8 mouse cellular contexts compared by ENCODE assay signal in the genomic region with DNA sequence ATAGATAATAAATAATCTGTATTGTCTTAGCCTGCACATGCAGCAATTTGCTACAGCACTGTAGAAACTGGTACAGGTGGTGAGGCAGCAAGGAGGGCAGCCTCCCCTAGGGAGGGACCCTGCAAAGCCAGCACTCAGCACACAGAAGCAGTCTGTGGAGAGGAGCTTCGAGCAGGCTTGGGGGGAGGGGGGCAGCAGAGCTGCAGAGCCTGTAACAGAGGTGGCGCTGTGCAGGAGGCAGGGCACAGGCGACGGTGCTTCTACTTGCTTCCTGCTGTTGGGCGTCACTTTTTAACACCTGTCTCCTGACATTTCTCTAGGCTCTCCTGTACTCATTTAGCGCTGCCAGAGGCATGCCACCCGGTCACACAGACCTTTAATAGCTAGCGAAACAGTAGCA.
DNase-seq lines count a peak whose midpoint lies in the region; ATAC-seq and TF ChIP-seq lines count a peak whose summit lies in the region.

No protein-coding gene starts in this region.

- DNase-seq in adrenal gland, adult 2 months: peak; percentile 5
- no peak for DNase-seq in adrenal gland, adult 8-10 months
- DNase-seq in lung, postnatal 0 days (ENCODE audit: low spot score): peak; percentile 47
- no peak for DNase-seq in lung, postnatal 36 days
- peak; percentile 54 for DNase-seq in intestine, embryonic 14.5 days (ENCODE audit: low spot score)
- DNase-seq in midbrain, embryonic 14.5 days: peak; percentile 81
- DNase-seq in thymus, postnatal 14 days: peak; percentile 62
- no peak for DNase-seq in cerebellum, postnatal 36 days

- no peaks in the 10 kb centered on the region for H3K36me3 ChIP-seq in lung, postnatal 0 days (ENCODE audit: insufficient read depth, low read length)
- H3K36me3 ChIP-seq in intestine, embryonic 14.5 days (ENCODE audit: control insufficient read depth, insufficient read depth, low read length): no peaks in the 10 kb centered on the region
- no peaks in the 10 kb centered on the region for H3K36me3 ChIP-seq in midbrain, embryonic 14.5 days (ENCODE audit: control insufficient read depth, insufficient read depth, low read length)

- H3K4me1 ChIP-seq in lung, postnatal 0 days (ENCODE audit: insufficient read depth, low read depth, low read length): no peaks in the 10 kb centered on the region; the same call in 1 of the 2 replicates
- H3K4me1 ChIP-seq in intestine, embryonic 14.5 days (replicated peaks; ENCODE audit: control insufficient read depth, insufficient read depth, low read length): 0 out of 2 replicates have a peak, but pooled peaks cover 3% of the 10 kb centered on the region
- peaks cover 16% of the 10 kb centered on the region for H3K4me1 ChIP-seq in midbrain, embryonic 14.5 days (ENCODE audit: control insufficient read depth, insufficient read depth, low read length)

- H3K4me2 ChIP-seq in lung, postnatal 0 days (replicated peaks; ENCODE audit: low read depth, low read length): peak overlapping the region; percentile 25; the same call in 1 of the 2 replicates
- peak overlapping the region; percentile 44 for H3K4me2 ChIP-seq in intestine, embryonic 14.5 days (ENCODE audit: low read length)
- H3K4me2 ChIP-seq in midbrain, embryonic 14.5 days (ENCODE audit: low read length): peak overlapping the region; percentile 52

- H3K27ac ChIP-seq in lung, postnatal 0 days (ENCODE audit: low read length): no peak overlapping the region
- no peak overlapping the region for H3K27ac ChIP-seq in intestine, embryonic 14.5 days (ENCODE audit: low read depth)
- no peak overlapping the region for H3K27ac ChIP-seq in midbrain, embryonic 14.5 days (replicated peaks; ENCODE audit: low read depth, low read length)

- no peaks in the 10 kb centered on the region for H3K9me3 ChIP-seq in lung, postnatal 0 days (ENCODE audit: low read length)
- no peaks in the 10 kb centered on the region for H3K9me3 ChIP-seq in intestine, embryonic 14.5 days (ENCODE audit: control insufficient read depth, low read length)
- no peaks in the 10 kb centered on the region for H3K9me3 ChIP-seq in midbrain, embryonic 14.5 days (ENCODE audit: control insufficient read depth, low read length)

- WGBS in lung, postnatal 0 days: 14% methylated on average over 8 of the region's 8 CpGs
- 3% methylated on average over 8 of the region's 8 CpGs for WGBS in intestine, embryonic 14.5 days
- WGBS in midbrain, embryonic 14.5 days: 3% methylated on average over 8 of the region's 8 CpGs

- no peak overlapping the region for H3K9ac ChIP-seq in lung, postnatal 0 days (replicated peaks; ENCODE audit: low read depth)
- no peak overlapping the region for H3K9ac ChIP-seq in intestine, embryonic 14.5 days (ENCODE audit: low read length)
- H3K9ac ChIP-seq in midbrain, embryonic 14.5 days (replicated peaks; ENCODE audit: low read length): 0 out of 2 replicates have a peak overlapping the region, but pooled peaks have one; percentile 21

- TF ChIP-seq EP300 in lung, postnatal 0 days (IDR thresholded peaks at IDR 0.05): no peak

- no peak; the same call in 1 of the 2 replicates for ATAC-seq in lung, postnatal 0 days
- ATAC-seq in intestine, embryonic 14.5 days (replicated peaks; ENCODE audit: low FRiP score, low TSS enrichment, low read depth): peak; percentile 62; the same call in 1 of the 2 replicates
- peak; percentile 46; the same call in 1 of the 2 replicates for ATAC-seq in midbrain, embryonic 14.5 days (ENCODE audit: low FRiP score, low TSS enrichment)

- no peak overlapping the region for H3K4me3 ChIP-seq in lung, postnatal 0 days (ENCODE audit: low read depth, low read length)
- peak overlapping the region; percentile 11; the same call in 1 of the 2 replicates for H3K4me3 ChIP-seq in intestine, embryonic 14.5 days (ENCODE audit: low read depth, low read length)
- peak overlapping the region; percentile 22 for H3K4me3 ChIP-seq in midbrain, embryonic 14.5 days (replicated peaks; ENCODE audit: low read depth, low read length)

- H3K27me3 ChIP-seq in lung, postnatal 0 days (replicated peaks; ENCODE audit: insufficient read depth, low read length): no peaks in the 10 kb centered on the region
- no peaks in the 10 kb centered on the region for H3K27me3 ChIP-seq in intestine, embryonic 14.5 days (replicated peaks; ENCODE audit: control insufficient read depth, insufficient read depth, low read length)
- H3K27me3 ChIP-seq in midbrain, embryonic 14.5 days (ENCODE audit: control insufficient read depth, insufficient read depth, low read length): no peaks in the 10 kb centered on the region

- TF ChIP-seq CTCF in lung, postnatal 0 days (IDR thresholded peaks at IDR 0.05): peak; percentile 56

Comparison
In these comparisons a context has a peak if more than half of its experiments do, and no peak if none do; other contexts are left out.
1. DNase-seq: peak in adrenal gland, adult 2 months (single experiment), lung, postnatal 0 days (single experiment), intestine, embryonic 14.5 days (single experiment), midbrain, embryonic 14.5 days (single experiment) and thymus, postnatal 14 days (single experiment); none in adrenal gland, adult 8-10 months (single experiment), lung, postnatal 36 days (single experiment) and cerebellum, postnatal 36 days (0 of 2).
2. Peak in every context shown above with its lines, with median percentiles within 50 percentile points of each other: H3K4me2 ChIP-seq.